Mouse (Mus musculus) ovary, postnatal 14 days (tissue): ENCODE results near the gene Pot1b.

Source experiments
- DNase-seq: peaks from one replicate; pipeline ENCODE4 v3.0.0; 2022; ENCODE audit warnings: low spot score

Gene Pot1b

GRCm38 (mm10) chr17:55711984-55712811 is at the start of gene Pot1b:
Gene Pot1b (minus strand): TSS chr17:55712628.
- peak; percentile 93 for DNase-seq

DNA sequence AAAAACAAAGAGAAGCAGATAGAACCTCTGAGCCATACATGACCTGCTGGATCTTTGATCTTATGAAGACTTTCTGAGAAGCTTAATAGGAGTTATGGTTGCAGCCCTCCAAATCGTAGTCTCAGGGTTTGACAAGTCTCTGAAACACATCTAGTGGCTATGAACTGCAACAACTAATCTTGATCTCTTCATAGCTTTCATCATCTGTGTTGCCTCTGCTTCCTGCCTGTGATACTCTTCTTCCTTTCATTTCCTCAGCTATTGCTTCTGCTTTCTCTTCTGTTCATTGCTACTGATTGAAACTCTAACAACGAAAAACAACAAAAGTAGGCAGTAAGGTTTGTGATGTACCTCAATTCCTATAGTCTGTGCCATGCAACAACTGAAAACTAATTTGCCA is 38.7 kb upstream of the Pot1b start:
- DNase-seq = no peak

GRCm38 (mm10) chr17:55749786-55750185 is 37.4 kb upstream of the Pot1b start, which contains the start of gene Adgre4:
Gene Adgre4 (plus strand): TSS chr17:55749984.
- no peak for DNase-seq

- no peak for DNase-seq
Measured at GRCm38 (mm10) chr17:55736675-55737074, 24.2 kb upstream of the Pot1b start.

DNA sequence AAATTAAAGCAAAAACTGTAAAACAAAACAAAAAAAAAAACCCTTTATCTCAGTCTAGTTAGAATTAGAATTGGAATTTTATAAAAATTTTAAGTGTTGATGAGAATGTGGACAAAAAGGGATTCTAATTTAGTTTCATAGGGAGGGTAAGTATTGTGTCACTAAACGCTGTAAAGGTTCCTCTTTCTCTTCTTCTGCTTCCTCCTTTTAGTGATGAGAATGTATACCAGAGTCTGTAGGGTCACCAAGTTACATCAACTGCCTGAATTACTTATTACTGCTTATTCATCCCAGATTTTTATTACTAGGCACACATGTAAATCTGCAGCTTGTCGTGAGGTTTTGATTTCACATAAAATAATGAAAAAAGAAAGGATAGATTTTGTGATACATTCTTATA is 13.8 kb upstream of the Pot1b start:
- DNase-seq = no peak

DNA sequence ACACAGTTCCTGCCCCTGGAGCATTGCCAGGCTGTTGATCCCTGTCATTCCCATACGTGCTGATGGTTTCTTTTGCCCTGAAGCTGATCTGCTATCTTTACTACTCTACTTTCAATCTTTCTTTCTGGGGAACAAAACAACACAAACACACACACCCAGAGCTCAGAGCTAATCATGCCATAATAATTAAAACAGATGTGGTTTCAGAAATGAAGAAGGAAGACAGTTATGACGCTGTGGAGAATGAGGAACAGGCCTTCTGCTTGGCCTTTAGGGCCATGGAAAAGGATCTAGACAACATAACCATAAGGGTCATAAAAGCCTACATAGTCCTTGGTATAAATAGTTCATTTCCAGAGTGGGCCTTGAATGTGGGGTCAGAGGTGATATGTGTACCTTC is 9.8 kb upstream of the Pot1b start:
- no peak for DNase-seq

DNA sequence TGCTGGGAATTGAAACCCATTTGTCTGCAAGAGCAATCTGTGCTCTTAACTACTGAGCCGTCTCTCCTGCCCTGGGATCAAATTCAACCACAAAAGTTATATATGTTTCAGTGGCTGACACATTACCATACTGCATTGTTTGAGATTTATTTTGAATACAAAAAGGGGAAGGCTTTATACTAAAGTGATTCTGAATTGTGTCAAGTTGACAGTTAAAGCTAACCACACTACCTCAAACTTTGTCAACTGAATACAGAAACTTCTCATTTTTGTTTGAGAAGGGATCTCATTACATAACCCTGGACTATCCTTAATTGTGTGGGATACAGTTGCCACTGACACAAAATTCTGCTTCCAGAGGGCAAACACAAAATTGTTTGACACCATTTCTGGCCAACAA is 8.8 kb upstream of the Pot1b start:
- no peak for DNase-seq

DNA sequence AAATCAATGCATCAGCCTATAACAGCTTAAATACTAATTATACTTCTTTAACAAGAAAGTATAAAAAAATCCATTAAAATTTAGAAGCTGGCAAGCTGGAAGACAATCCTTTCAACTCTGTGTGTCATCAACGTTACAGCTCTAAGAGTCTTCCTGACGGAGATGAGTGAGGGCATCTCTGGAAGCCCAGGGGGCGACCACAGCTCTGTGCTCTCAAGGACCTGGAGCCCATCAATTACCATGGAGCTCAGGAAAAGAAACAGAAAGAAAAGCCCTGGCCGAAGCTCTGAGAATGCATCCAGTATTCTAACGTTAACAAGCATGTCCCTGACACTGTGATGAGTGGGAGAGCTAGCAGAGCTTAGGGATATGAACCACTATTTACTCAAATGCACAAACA is 9.6 kb downstream of the Pot1b start:
- no peak for DNase-seq

DNA sequence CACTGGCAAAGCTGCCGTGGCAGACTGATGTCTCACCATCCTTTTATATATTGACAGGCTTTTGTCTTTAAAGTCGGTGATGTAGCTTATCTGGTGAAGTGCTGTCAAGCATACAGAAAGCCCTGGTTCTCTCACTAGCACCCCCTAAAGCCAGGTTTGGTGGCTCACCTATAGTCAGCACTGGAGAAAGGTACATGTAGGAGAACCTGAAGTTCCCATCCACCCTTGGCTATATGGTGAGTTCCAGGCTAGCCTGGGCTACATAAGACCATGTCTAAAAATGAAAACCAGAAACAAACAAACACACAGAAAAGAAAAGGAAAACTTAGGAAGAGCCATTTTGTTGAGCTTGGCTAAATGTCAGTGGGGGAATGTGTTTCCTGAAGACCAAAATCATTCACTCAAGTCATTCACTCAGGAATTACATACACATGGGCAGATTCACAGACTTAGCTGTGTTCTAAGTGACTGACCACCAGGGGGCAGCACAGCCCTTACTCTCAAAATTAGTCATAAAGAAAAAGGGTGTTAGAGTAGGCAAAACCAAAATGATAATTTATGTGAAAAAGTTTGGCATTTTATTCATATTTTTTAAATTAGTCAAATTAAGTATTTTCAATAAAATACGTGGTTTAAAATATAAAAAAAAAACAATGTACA is 10.1 kb downstream of the Pot1b start:
- DNase-seq = peak; percentile 52

- DNase-seq = no peak
Measured at GRCm38 (mm10) chr17:55699388-55699787, 13.0 kb downstream of the Pot1b start.

- no peak for DNase-seq
Measured at GRCm38 (mm10) chr17:55661099-55661498, 51.3 kb downstream of the Pot1b start.

DNA sequence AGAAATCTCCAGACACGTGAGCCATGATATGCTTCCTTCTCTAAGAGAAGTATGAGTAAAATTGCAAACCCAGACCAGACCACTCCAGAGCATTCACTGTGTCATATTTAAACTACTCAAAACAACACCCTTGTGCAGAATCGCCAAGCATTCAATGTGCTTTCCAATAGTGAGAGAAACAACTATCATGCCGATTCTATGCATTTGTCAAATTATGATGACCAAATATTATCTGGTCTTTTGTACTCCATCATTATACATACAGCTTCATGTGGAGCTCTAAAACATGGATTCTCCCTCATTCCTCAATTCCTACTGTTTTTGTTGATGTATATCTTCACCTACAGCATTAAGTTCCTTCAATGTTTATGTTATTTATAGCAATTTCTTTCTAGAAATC is 87.3 kb downstream of the Pot1b start, which contains the start of gene Vmn2r118:
Gene Vmn2r118, minus strand, starts transcription at position 101 of the 400 bp plus-strand sequence.
- DNase-seq = no peak
